7 mouse cellular contexts compared by ENCODE assay signal in the genomic region with DNA sequence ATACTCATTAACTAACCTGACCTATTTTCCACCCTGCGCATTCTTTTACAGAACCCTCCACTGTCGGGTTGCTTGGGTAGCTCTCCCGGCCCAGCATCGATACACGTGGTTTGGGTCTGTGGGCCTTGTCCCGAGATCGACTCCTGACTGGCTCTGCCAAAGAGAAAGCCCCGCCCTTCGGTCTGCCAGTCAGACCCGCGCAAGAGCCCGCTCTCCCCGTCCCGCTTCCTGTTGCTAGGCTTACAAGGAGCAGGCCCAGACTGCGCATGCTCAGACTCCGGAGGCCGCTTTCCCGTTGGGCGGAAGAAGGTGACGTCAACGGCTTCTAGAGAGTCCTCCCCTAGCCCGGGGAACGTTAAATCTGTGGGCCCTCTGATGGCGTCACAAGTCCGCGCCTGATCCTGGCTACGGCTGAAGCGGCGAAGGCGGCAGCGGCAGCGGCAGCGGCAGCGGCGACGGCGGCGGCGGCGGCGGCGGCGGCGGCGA. TPM values are rescaled to one million over a fixed set of nuclear protein-coding genes. Genes with fewer than 3 reads are reported as not detected.
A peak's percentile ranks its signal among the peaks of the same experiment; 100 is the strongest.
DNase-seq lines count a peak whose midpoint lies in the region; ATAC-seq lines count a peak whose summit lies in the region.

Senp2 (plus strand) TSS at position 386 of the 486 bp plus-strand sequence.

- no peaks in the 10 kb centered on the region for H3K9me3 ChIP-seq in embryonic facial prominence, embryonic 11.5 days (replicated peaks; ENCODE audit: control insufficient read depth, low read length)
- H3K9me3 ChIP-seq in limb, embryonic 10.5 days (replicated peaks) = no peaks in the 10 kb centered on the region
- no peaks in the 10 kb centered on the region for H3K9me3 ChIP-seq in midbrain, embryonic 13.5 days

- H3K27ac ChIP-seq in embryonic facial prominence, embryonic 11.5 days (replicated peaks; ENCODE audit: low read depth, low read length) = no peak within 1 kb of the TSS
- H3K27ac ChIP-seq in limb, embryonic 10.5 days = peak within 1 kb of the TSS; percentile 91
- H3K27ac ChIP-seq in midbrain, embryonic 13.5 days = peak within 1 kb of the TSS; percentile 77

- H3K36me3 ChIP-seq in embryonic facial prominence, embryonic 11.5 days (replicated peaks; ENCODE audit: control insufficient read depth, insufficient read depth, low read depth, low read length) = no peaks in the 10 kb centered on the region
- H3K36me3 ChIP-seq in limb, embryonic 10.5 days = peaks cover 19% of the 10 kb centered on the region
- 0 out of 2 replicates have a peak, but pooled peaks cover 3% of the 10 kb centered on the region for H3K36me3 ChIP-seq in midbrain, embryonic 13.5 days

- 1% methylated on average over 45 of the region's 45 CpGs for WGBS in embryonic facial prominence, embryonic 11.5 days
- WGBS in limb, embryonic 10.5 days = under 1% methylated on average over 45 of the region's 45 CpGs
- WGBS in midbrain, embryonic 13.5 days = under 1% methylated on average over 44 of the region's 45 CpGs

- H3K9ac ChIP-seq in embryonic facial prominence, embryonic 11.5 days (replicated peaks; ENCODE audit: low read length) = peak within 1 kb of the TSS; percentile 90
- peak within 1 kb of the TSS; percentile 91 for H3K9ac ChIP-seq in midbrain, embryonic 13.5 days (replicated peaks)

- H3K4me2 ChIP-seq in embryonic facial prominence, embryonic 11.5 days (ENCODE audit: low read depth, low read length) = peak within 1 kb of the TSS; percentile 49
- H3K4me2 ChIP-seq in midbrain, embryonic 13.5 days (replicated peaks) = peak within 1 kb of the TSS; percentile 77

- peak; percentile 100 for DNase-seq in adrenal gland, postnatal 14 days
- DNase-seq in embryonic facial prominence, embryonic 11.5 days (ENCODE audit: low spot score) = peak; percentile 100
- peak; percentile 100 for DNase-seq in kidney, adult 11 months
- peak; percentile 100 for DNase-seq in limb, embryonic 10.5 days (ENCODE audit: low spot score)
- peak; percentile 99 for DNase-seq in spleen, adult 12 weeks (ENCODE audit: low spot score)

- ATAC-seq in embryonic facial prominence, embryonic 11.5 days (replicated peaks; ENCODE audit: insufficient number of reproducible peaks, low FRiP score, low TSS enrichment, low read depth) = peak; percentile 99
- peak; percentile 98 for ATAC-seq in granulocyte monocyte progenitor cell, adult 5-6 weeks (replicated peaks; ENCODE audit: poor library complexity, severe bottlenecking)
- ATAC-seq in midbrain, embryonic 13.5 days = peak; percentile 99

- H3K4me1 ChIP-seq in embryonic facial prominence, embryonic 11.5 days (ENCODE audit: control insufficient read depth, insufficient read depth, low read length) = no peaks in the 10 kb centered on the region
- H3K4me1 ChIP-seq in limb, embryonic 10.5 days = peaks cover 19% of the 10 kb centered on the region
- peaks cover 18% of the 10 kb centered on the region for H3K4me1 ChIP-seq in midbrain, embryonic 13.5 days (replicated peaks)

- peak within 1 kb of the TSS; percentile 96 for H3K4me3 ChIP-seq in embryonic facial prominence, embryonic 11.5 days (ENCODE audit: low read depth, low read length)
- H3K4me3 ChIP-seq in limb, embryonic 10.5 days = peak within 1 kb of the TSS; percentile 98
- peak within 1 kb of the TSS; percentile 96 for H3K4me3 ChIP-seq in midbrain, embryonic 13.5 days (replicated peaks)

- no peaks in the 10 kb centered on the region for H3K27me3 ChIP-seq in embryonic facial prominence, embryonic 11.5 days (ENCODE audit: control insufficient read depth, insufficient read depth, low read length)
- no peaks in the 10 kb centered on the region for H3K27me3 ChIP-seq in limb, embryonic 10.5 days (ENCODE audit: low read depth, poor library complexity, severe bottlenecking)
- H3K27me3 ChIP-seq in midbrain, embryonic 13.5 days = no peaks in the 10 kb centered on the region

RNA-seq across cellular contexts. Expression of gene Senp2, which starts in this region (rescaled TPM):
- 45.2 and 47.3 TPM in 2 replicates for total RNA-seq in adrenal gland, postnatal 14 days (2021)
- polyA plus RNA-seq in embryonic facial prominence, embryonic 11.5 days (2014; fragmentation: Nextera tagmentation; extraction: Ambion mirVana) = 60.2 and 62.4 TPM in 2 replicates
- total RNA-seq in granulocyte monocyte progenitor cell, adult 5-6 weeks (2014; fragmentation: Nextera tagmentation) = 37.0 and 40.1 TPM in 2 replicates
- 30.1 and 44.9 TPM in 2 replicates for total RNA-seq in granulocyte monocyte progenitor cell, adult 5-6 weeks (2017)
- 70.6 and 74.9 TPM in 2 replicates for polyA plus RNA-seq in limb, embryonic 10.5 days (2016; fragmentation: Nextera tagmentation; extraction: Ambion mirVana)
- polyA plus RNA-seq in midbrain, embryonic 13.5 days (2015; fragmentation: Nextera tagmentation; extraction: Ambion mirVana) = 48.1 and 50.1 TPM in 2 replicates
